Mouse (Mus musculus) cerebellum, adult 11-12 months (tissue): Measurements from ENCODE around the gene Rtn4r.
"Not testable (repeated sequence)": the region's sequence is repeated elsewhere in the genome, so short reads cannot be mapped to it uniquely, and the experiment has no call there.

ENCODE experiments used
- DNase-seq: peaks from one replicate; pipeline ENCODE4 v3.0.0; 2022

Rtn4r gene

DNA sequence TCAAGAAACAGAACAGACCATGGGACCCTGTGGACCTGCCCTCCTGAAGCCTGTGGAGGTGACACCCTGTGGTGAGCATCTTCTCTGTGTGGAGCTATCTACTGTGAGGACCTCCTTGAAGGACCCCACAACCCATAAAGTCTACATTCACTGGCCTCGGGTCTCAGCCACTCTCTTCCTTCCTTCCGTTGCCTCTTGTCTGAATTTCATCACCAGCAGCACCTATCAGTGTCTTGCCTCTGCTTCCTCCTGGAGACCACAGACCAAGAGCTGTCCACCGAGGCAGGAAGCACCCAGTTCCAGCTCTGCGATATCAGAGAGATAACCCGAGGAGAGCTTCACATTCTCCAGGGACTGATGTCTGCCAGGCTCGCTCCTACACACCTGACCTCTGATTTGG lies 31.8 kb downstream of the Rtn4r start:
- DNase-seq: no peak

GRCm38 (mm10) chr16:18159778-18160177 lies 32.3 kb downstream of the Rtn4r start:
- DNase-seq: no peak

GRCm38 (mm10) chr16:18160514-18160913 lies 33.1 kb downstream of the Rtn4r start:
- DNase-seq: no peak

GRCm38 (mm10) chr16:18161190-18161589 lies 33.7 kb downstream of the Rtn4r start:
- no peak for DNase-seq

- peak; percentile 57 for DNase-seq
Observed at GRCm38 (mm10) chr16:18164642-18165238, 37.3 kb downstream of the Rtn4r start.

GRCm38 (mm10) chr16:18166613-18167190 lies 39.3 kb downstream of the Rtn4r start:
- DNase-seq: peak; percentile 14

- DNase-seq: peak; percentile 9
Observed at GRCm38 (mm10) chr16:18169156-18169555, 41.7 kb downstream of the Rtn4r start.

DNA sequence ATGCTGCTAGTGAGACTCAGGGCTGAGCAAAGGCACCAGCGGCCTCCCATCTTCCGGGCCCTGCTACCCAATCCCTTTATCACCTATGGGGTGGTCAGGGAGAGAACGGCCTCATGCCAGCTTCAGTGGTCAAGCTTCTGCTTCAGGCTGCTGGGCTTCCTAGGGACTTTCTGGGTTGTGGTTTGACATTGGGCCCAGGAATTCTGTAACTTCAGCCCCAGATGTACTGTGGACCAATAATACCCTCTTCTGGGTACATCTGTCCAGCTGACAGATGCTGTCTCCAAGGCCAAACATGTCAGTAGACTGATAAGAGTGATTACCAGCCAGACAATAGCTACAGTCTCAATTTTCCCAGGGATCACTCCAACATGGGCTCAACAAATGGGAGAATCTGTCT lies 42.3 kb downstream of the Rtn4r start:
- DNase-seq: peak; percentile 8

GRCm38 (mm10) chr16:18172266-18172855 lies 44.9 kb downstream of the Rtn4r start:
- peak; percentile 79 for DNase-seq

GRCm38 (mm10) chr16:18173231-18173630 lies 45.8 kb downstream of the Rtn4r start:
- DNase-seq: no peak

DNA sequence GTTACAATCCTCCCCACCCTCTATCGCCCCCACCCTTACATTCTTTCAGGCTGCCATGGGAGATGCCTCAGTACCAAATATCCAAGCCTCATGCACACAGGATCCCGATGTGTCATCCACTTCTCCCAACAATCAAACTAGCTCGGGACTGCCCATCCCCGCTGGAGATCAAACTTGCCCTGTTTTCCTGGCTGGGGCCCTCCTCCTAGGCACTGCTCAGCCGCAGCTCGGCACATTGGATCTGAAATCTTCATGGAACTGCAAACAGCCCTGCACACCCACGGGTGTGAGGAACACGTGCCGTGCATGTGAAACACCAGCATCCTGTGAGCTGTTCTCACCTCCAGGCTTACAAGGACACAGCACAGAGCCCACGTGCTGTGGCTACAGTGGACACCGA lies 46.3 kb downstream of the Rtn4r start:
- no peak for DNase-seq

- no peak for DNase-seq
Observed at GRCm38 (mm10) chr16:18175817-18176541, 48.5 kb downstream of the Rtn4r start.

DNA sequence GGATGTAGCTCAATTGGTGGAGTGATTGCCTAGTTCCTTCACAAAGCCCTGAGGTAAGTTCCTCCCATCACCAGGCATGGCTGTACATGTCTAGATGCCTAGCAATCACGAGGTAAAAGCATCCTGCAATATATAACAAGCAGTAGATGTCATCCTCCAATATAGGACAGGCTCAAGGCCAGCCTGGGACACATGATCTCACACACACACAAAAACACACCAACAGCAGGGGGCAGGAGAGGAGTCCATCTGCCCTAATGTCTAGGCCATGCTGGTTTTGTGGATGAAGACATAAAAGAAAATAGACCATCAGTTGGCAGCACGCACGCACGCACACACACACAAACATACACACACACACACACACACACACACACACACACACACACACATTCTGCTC lies 49.3 kb downstream of the Rtn4r start:
- DNase-seq: no peak

DNA sequence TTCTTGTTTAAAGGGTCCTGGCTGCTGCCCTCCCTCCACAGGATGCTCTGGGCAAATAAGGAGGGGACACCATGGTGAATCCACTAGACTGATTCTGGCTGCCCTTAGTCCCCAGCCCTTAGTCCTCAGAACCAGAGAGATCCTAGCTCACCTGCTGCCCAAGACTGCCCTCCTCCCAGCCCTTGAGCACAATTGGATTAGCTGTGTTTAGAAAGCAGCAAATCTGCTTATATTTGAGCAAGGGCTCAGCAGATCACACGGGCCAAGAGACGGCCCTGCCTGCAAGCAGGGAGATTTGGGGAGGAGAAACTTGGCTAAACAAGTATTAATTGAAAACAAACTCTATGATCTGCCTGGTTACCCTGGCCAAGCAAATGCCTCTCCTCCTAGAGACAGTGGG lies 52.1 kb downstream of the Rtn4r start:
- DNase-seq: no peak

GRCm38 (mm10) chr16:18181398-18181797 lies 54.0 kb downstream of the Rtn4r start:
- DNase-seq: no peak

DNA sequence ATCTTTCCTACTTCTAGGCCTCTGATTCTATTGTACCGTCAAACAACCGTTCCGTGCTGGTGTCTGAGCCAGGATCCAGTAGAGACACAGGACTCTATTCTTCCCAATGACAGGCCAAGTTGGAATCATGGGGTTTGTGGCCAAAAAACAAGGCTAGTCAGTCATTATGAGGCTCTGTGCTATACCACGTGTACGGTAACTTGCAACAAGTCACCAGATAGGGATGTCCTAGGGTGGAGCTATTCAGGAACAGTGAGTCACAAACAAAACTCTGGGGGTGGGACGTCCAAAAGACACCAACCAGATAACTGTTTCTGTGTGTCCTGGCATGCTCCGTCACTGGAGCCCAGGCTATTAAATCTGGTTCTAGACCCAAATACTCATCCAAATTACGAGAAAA lies 55.3 kb downstream of the Rtn4r start:
- no peak for DNase-seq

DNA sequence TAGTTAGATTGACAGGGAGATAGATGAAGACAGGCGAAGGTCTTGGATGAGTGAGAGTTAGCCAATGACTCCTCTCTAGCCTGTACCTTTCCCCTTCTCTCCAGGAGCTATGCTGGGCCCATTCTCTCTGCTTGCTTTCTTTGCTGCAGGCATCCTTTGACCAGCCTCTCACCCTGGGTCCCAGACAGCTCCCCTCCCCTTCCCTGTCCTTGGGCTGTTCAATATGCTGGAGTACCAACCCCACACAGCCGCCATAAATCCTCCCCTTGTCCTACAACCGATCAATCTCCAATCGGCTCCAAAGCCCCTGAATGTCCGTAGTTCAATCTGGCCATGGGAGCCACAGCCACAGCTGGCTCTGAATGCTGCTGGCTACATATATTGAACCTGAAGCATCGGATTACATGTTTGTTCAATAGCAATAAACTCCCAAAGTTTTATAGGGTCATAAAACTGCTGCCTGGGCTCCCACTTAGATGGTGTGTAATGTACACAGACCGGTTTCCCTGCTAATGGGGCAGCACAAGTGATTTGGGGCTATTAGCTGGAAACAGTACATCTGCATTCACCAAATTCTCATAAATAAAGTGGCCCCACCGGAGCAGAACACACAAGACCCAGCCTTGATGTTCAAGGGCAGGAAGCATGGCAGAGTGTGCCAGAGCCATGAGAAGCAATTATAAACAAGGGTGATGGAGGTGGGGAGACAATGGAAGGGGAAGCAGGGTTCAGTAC lies 58.4 kb downstream of the Rtn4r start:
- DNase-seq: no peak

DNA sequence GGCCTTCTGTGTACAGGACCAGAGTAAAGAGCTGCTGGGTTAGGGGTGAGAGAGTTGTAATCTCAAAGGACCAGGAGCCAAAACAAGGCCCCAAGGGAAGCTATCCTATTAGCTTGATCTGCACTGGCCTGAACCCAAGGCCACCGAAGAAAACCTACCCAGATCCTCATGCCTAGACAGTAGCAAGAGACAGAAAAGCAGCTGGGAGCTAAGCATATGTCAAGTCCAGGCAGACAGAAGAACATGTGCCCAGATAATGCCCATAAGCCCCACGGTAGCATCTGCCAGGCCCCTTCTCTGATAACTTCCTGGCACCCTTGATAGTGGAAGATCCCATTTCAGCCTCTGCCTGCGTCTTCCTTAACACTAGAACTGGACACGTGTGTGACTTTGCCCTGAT lies 59.4 kb downstream of the Rtn4r start:
- DNase-seq: no peak

DNA sequence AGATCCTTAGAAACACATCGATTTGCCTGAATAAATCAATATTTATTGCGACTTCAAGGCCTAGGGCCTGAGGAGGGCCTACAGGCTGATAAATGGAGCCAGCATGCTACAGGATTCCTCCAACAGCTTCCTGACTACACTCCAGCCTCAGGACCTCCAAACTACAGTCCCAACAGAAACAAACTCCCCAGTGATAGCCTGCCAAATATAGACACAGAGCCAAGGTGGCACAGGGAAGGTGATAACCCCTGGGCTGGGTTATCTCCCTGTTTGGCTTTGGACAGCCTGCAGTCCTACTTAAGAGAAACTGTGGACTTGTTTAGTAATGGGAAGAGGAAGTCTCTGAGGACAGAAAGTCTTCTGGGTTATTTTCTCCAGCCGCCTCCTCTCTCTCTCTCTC lies 59.8 kb downstream of the Rtn4r start:
- no peak for DNase-seq

GRCm38 (mm10) chr16:18191006-18191405 lies 63.6 kb downstream of the Rtn4r start:
- DNase-seq: no peak

GRCm38 (mm10) chr16:18194208-18194985 lies 67.0 kb downstream of the Rtn4r start:
- no peak for DNase-seq

GRCm38 (mm10) chr16:18195068-18195467 lies 67.6 kb downstream of the Rtn4r start:
- no peak for DNase-seq

DNA sequence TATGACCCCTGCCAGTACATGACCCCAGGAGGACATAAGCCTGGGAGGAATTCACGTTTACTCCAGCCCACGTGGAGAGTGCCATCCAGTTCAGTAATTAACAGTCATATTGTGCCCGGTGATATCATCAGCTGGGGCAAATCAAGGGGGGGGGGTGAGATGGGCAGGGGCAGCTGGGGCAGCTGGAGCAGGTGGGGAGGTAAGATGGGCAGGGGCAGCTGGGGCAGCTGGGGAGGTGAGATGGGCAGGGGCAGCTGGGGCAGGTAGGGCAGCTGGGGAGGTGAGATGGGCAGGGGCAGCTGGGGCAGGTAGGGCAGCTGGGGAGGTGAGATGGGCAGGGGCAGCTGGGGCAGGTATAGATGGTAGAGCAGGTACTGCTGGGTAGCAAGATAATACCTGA lies 68.1 kb downstream of the Rtn4r start:
- not testable (repeated sequence) for DNase-seq
